Mouse (Mus musculus) heart, adult 2 months (tissue): ENCODE measurements around the gene Ksr2. TPM values are rescaled to one million over a fixed set of nuclear protein-coding genes. Genes with fewer than 3 reads are reported as not detected.

Experiments
- DNase-seq, 2 experiments: peaks; one replicate each; pipeline ENCODE4 v3.0.0; 2021
- H3K27ac ChIP-seq: fragments of 200-600 bp; 2 replicates; pipeline ENCODE4 v1.8.1; 2022
- H3K27me3 ChIP-seq: fragments of 200-500 bp; 2 replicates; pipeline ENCODE4 v1.6.1; 2012; ENCODE audit warnings: mild to moderate bottlenecking, low read length, inconsistent platforms, mixed read lengths; ENCODE audit not compliant: control insufficient read depth, insufficient read depth
- H3K36me3 ChIP-seq: fragments of 200-500 bp; 2 replicates; pipeline ENCODE4 v1.6.1; 2012; ENCODE audit warnings: low read length, inconsistent platforms; ENCODE audit not compliant: control insufficient read depth, insufficient read depth
- H3K4me1 ChIP-seq: fragments of 200-500 bp; 2 replicates; pipeline ENCODE4 v1.6.1; 2011; ENCODE audit warnings: low read length; ENCODE audit not compliant: control insufficient read depth, insufficient read depth
- H3K4me3 ChIP-seq: fragments of 200-600 bp; 2 replicates; pipeline ENCODE4 v1.8.1; 2022
- H3K79me2 ChIP-seq: fragments of 200-500 bp; replicated peaks from 2 replicates; pipeline ENCODE4 v1.6.1; 2012; ENCODE audit warnings: mild to moderate bottlenecking, inconsistent platforms, low read length, moderate library complexity, mixed read lengths; ENCODE audit not compliant: control insufficient read depth, insufficient read depth
- H3K9ac ChIP-seq: fragments of 200-500 bp; 2 replicates; pipeline ENCODE4 v1.6.1; 2012; ENCODE audit warnings: low read depth, mild to moderate bottlenecking, control low read depth, inconsistent platforms, low read length, mixed read lengths
- CTCF ChIP-seq: fragments of 200-600 bp; IDR thresholded peaks from 2 replicates; pipeline ENCODE4 v1.8.1; 2022; ENCODE audit warnings: antibody characterized with exemption, mild to moderate bottlenecking, moderate library complexity
- EP300 ChIP-seq: fragments of 200-500 bp; IDR thresholded peaks from 2 replicates; pipeline ENCODE4 v1.6.1; 2011; ENCODE audit warnings: low read depth, low read length, control low read depth; ENCODE audit not compliant: insufficient read depth
- POLR2A ChIP-seq: fragments of 200-500 bp; IDR thresholded peaks from 2 replicates; pipeline ENCODE4 v1.6.1; 2011; ENCODE audit warnings: mild to moderate bottlenecking, low read depth, low read length, control low read depth; ENCODE audit not compliant: insufficient read depth
- WGBS: fragments of 180-500 bp; shearing (Covaris S2); methylation state at CpG from one replicate; pipeline ENCODE4 v1.1.7; 2018; 5-methylcytosine and 5-hydroxymethylcytosine counted together
- intact Hi-C: fragments of 180-260 bp; cut with DNase I; formaldehyde crosslinking; loops from one replicate; pipeline ENCODE4 v1.15.1; 2025
- polyA plus RNA-seq: library from polyadenylated mRNA; depleted of rRNA; stranded (reverse); fragments of >200 nt; gene quantifications from 2 replicates; pipeline ENCODE4 v1.2.3, GENCODE M21; 2012
- total RNA-seq, 2 experiments: library from RNA; stranded (reverse); gene quantifications; 2 replicates each; pipeline ENCODE4 v1.2.3; 2021

Ksr2 gene
- total and polyA plus RNA-seq, 3 experiments: 0.02 to 0.05 TPM; not detected in 1

DNA sequence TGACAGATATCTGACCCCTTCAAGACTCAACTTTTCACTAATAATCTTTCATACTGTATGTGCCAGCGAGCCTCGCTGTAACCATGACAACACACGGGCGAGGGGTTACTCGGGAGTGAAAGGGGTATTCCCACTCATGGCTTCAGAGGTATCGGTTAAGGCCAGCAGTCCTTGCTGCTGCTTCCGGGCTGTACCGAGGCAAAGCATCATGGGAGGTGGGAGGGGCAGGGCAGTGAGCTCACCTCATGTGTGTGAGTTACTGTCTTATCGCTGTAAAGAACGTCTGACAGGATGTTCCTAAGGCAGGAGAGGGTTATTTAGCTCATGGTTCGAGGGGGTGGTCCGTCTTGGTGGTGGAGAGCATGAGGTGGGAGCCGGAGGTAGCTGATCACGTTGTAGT lies 215.8 kb downstream of the Ksr2 start:
- no peak for DNase-seq
- Histone ChIP-seq H3K27me3 (no peaks in the 10 kb centered on the region), H3K27ac (no peak overlapping the region), H3K4me1 (no peaks in the 10 kb centered on the region), H3K4me3 (no peak overlapping the region), H3K79me2 (no peaks in the 10 kb centered on the region), H3K9ac (no peak overlapping the region), H3K36me3 (no peaks in the 10 kb centered on the region)
- 80% methylated on average over 14 of the region's 14 CpGs for WGBS
- no peak for TF ChIP-seq POLR2A
- no peak for TF ChIP-seq EP300
- no peak for TF ChIP-seq CTCF
- intact Hi-C loops: no loop called here

DNA sequence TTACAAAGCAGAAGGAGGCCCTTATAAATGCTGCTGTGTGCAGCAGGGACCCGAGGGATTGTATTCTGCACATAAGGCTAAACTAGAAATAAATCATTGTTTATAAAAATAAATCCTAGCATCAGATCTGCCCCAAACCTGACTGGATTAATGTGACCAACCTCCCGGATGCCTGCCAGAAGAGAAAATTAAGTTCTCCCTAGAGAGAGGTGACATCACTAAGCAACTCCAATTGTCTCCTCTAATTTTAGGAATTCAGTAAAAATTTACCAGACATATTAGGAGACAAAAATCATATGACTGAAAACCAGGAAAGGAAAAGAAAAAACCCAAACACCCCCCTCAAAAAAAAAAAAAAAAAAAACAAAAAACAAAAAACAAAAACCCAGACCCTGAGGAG lies 221.4 kb downstream of the Ksr2 start:
- H3K27me3 ChIP-seq: no peaks in the 10 kb centered on the region
- no peaks in the 10 kb centered on the region for H3K79me2 ChIP-seq
- no peak overlapping the region for H3K27ac ChIP-seq
- DNase-seq: no peak
- WGBS: 61% methylated on average over 2 of the region's 2 CpGs
- H3K4me1 ChIP-seq: no peaks in the 10 kb centered on the region
- TF ChIP-seq POLR2A (no peak), CTCF (no peak), EP300 (no peak)
- H3K9ac ChIP-seq: no peak overlapping the region
- intact Hi-C loops: no loop called here
- no peaks in the 10 kb centered on the region for H3K36me3 ChIP-seq
- H3K4me3 ChIP-seq: no peak overlapping the region

GRCm38 (mm10) chr5:117635838-117636237 lies 222.0 kb downstream of the Ksr2 start:
- Histone ChIP-seq H3K27me3 (no peaks in the 10 kb centered on the region), H3K27ac (no peak overlapping the region), H3K9ac (no peak overlapping the region), H3K36me3 (no peaks in the 10 kb centered on the region), H3K4me3 (no peak overlapping the region), H3K4me1 (no peaks in the 10 kb centered on the region), H3K79me2 (no peaks in the 10 kb centered on the region)
- TF ChIP-seq POLR2A (no peak), EP300 (no peak), CTCF (no peak)
- DNase-seq: no peak
- intact Hi-C loops: no loop called here
- WGBS: 45% methylated on average over 5 of the region's 5 CpGs

DNA sequence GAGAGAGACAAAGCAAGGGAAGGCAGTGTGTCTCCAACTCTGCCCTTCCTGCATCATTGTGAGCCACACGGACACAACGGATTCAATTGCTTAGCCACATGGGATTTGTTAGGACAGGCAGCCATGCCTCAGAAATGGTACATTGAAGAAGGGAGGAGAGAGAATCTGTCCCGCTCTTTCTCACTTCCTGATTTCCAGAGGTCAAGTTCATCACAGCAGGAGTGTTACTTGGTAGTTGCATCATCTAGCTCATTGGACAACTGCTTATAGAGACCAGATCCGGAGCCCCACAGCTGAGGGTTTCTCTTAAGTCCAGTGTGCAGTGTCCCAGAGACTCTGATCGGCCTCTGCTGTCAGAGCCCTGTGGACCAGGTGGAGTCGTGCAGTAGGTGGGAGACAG lies 227.8 kb downstream of the Ksr2 start:
- Histone ChIP-seq H3K9ac (no peak overlapping the region), H3K27me3 (no peaks in the 10 kb centered on the region), H3K36me3 (no peaks in the 10 kb centered on the region), H3K27ac (no peak overlapping the region), H3K79me2 (no peaks in the 10 kb centered on the region), H3K4me3 (no peak overlapping the region), H3K4me1 (no peaks in the 10 kb centered on the region)
- 80% methylated on average over 6 of the region's 6 CpGs for WGBS
- TF ChIP-seq CTCF: no peak
- intact Hi-C loops: no loop called here
- no peak for DNase-seq

DNA sequence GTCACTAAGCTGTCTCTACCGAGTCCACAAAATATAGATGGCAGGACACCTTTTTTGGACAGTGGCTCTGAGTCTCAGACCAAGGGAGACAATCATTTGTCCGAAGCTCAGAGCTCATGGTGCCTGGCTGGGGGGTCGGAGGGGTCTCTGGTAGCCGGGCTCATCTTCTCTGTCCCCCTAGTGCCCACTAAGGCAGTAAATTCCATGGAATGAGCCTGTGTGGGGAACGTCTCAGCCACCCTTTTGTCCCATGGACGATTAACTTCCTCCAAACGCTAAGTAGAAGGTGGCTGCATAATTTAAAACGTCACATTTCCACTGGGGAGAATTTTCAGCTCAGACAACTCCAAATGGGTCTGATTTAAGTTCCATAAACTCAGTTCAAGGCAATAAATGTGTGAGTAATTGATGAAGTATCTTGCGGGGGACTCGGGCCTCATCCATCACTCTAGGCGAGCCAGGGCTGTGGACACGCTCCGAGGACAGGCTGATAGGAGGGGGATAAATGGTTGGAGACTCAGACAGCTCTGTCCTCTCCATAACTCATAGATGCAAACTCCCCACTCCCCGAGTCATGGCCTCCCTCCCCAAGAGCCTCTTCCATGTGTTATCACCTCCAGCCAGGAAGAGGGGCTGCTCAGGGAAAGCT lies 237.6 kb downstream of the Ksr2 start:
- H3K36me3 ChIP-seq: no peaks in the 10 kb centered on the region
- WGBS: 67% methylated on average over 14 of the region's 14 CpGs
- no peaks in the 10 kb centered on the region for H3K79me2 ChIP-seq
- H3K4me3 ChIP-seq: no peak overlapping the region
- H3K9ac ChIP-seq: no peak overlapping the region
- no peak overlapping the region for H3K27ac ChIP-seq
- no peaks in the 10 kb centered on the region for H3K27me3 ChIP-seq
- H3K4me1 ChIP-seq: no peaks in the 10 kb centered on the region
- no peak for DNase-seq
- TF ChIP-seq POLR2A: no peak
- no peak for TF ChIP-seq CTCF
- TF ChIP-seq EP300: no peak
- intact Hi-C loops: no loop called here

- Histone ChIP-seq H3K4me3 (no peak overlapping the region), H3K27me3 (no peaks in the 10 kb centered on the region), H3K4me1 (no peaks in the 10 kb centered on the region), H3K9ac (no peak overlapping the region), H3K36me3 (no peaks in the 10 kb centered on the region), H3K27ac (no peak overlapping the region), H3K79me2 (no peaks in the 10 kb centered on the region)
- DNase-seq: no peak
- intact Hi-C loops: no loop called here
- 41% methylated on average over 6 of the region's 6 CpGs for WGBS
- TF ChIP-seq EP300 (no peak), CTCF (peak; percentile 39)
These were observed 244.8 kb downstream of the Ksr2 start for GRCm38 (mm10) chr5:117658641-117659040.

DNA sequence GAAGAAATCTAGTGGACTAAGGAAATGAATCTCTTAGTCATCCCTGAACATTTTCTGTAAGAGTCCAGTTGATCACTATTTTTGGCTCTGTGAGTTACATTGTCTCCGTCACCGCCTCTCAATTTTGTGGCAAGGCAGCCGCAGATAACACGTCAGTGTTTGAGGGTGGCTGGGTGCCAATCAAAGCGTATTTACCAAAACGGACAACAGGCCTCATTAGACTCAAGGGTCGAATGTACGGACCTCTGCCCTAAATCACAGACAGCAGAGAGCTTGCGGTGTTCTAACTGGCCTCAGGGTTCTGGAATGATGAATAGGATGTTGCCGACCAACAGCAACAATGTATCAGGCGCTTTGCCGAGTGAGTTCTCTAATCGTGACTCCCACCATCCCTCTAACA lies 245.8 kb downstream of the Ksr2 start:
- no peaks in the 10 kb centered on the region for H3K79me2 ChIP-seq
- H3K9ac ChIP-seq: no peak overlapping the region
- no peaks in the 10 kb centered on the region for H3K4me1 ChIP-seq
- DNase-seq: no peak
- H3K36me3 ChIP-seq: no peaks in the 10 kb centered on the region
- H3K4me3 ChIP-seq: no peak overlapping the region
- TF ChIP-seq CTCF (no peak), EP300 (no peak), POLR2A (no peak)
- H3K27ac ChIP-seq: no peak overlapping the region
- intact Hi-C loops: no loop called here
- 32% methylated on average over 13 of the region's 13 CpGs for WGBS
- H3K27me3 ChIP-seq: no peaks in the 10 kb centered on the region
